Mouse (Mus musculus): ENCODE data around the gene Ifngr2. TPM values are rescaled to one million over a fixed set of nuclear protein-coding genes. Genes with fewer than 3 reads are reported as not detected.
A peak's percentile ranks its signal among the peaks of the same experiment; 100 is the strongest.
"Not testable (repeated sequence)": the region's sequence is repeated elsewhere in the genome, so short reads cannot be mapped to it uniquely, and the experiment has no call there.

Ifngr2 gene
- polyA plus RNA-seq, 1 experiment from 2014 or later, result 44.0 TPM

DNA sequence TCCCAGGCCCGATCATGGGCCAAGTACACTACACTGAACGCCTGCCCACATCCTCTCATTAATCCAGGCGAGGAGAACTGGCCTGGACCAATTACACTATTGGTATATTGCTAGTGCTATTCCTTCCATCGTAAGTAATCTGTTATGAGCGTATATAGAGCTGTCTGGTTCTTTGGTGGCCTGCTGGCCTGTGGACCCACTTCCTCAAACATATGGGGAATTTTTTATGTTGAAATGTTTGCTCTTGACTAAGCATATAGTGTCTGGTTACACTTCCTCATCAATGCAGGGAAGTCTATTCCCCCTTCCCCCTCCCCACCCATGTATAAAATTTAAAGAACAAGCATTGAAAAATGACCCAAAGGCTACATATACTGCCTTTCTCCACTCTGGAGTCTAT is 24.8 kb upstream of the Ifngr2 start:
- H3K27ac ChIP-seq (ENCODE audit: low read length), result no peak overlapping the region
- no peaks in the 10 kb centered on the region for H3K9me3 ChIP-seq (ENCODE audit: control insufficient read depth, low read depth, low read length)
- H3K9ac ChIP-seq (replicated peaks; ENCODE audit: low read depth, low read length), result no peak overlapping the region
- no peak overlapping the region for H3K4me3 ChIP-seq (ENCODE audit: low read depth, low read length)
- no peak overlapping the region for H3K4me2 ChIP-seq (replicated peaks; ENCODE audit: low read depth, low read length)
- 51% methylated on average over 5 of the region's 5 CpGs for WGBS
- no peaks in the 10 kb centered on the region for H3K36me3 ChIP-seq (ENCODE audit: control insufficient read depth, insufficient read depth, low read length)
- no peak for ATAC-seq (ENCODE audit: insufficient number of reproducible peaks, insufficient read depth, low FRiP score, low read depth)
- no peaks in the 10 kb centered on the region for H3K27me3 ChIP-seq (ENCODE audit: control insufficient read depth, insufficient read depth, low read length)
- H3K4me1 ChIP-seq (ENCODE audit: control insufficient read depth, insufficient read depth, low read length), result no peaks in the 10 kb centered on the region

DNA sequence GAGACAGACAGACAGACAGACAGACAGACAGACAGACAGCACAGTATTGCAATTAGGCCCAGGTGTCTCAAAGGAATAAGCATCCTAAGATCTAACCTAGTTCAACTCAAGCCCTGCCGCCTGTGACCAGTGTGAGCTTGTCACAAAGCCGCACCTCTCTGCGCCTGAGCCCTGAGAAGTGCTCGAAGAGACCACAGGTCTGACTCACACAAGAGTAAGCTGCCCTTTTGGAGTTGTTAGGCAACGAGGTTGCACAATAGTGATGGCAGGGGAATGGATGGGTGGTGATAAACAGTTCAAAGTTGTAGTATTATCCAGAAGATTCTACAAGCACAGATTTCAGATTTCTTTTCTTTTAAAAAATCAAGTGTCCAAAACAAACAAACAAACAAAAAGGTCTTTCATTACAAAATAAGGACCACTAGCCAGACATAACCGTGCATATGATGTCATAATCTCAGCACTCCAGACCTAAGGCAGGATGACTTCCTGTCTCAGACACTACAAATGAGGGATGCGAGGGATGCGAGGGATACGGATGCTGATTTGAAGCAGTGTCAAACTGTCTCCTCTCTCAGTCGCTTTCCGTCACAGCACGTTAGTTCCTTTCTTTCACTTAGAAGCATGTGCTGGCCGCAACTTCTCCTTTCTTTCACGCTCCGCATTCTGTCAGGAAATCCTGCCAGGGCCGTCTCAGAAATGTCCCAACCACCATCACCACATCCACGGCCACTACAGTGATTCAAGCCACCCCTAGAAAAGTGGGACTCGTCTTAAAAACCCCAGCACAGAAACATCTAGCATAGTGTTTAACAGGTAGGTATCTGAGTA is 24.2 kb upstream of the Ifngr2 start:
- no peaks in the 10 kb centered on the region for H3K9me3 ChIP-seq (ENCODE audit: control insufficient read depth, low read depth, low read length)
- no peak overlapping the region for H3K4me2 ChIP-seq (replicated peaks; ENCODE audit: low read depth, low read length)
- H3K27ac ChIP-seq (ENCODE audit: low read length), result no peak overlapping the region
- no peak overlapping the region for H3K4me3 ChIP-seq (ENCODE audit: low read depth, low read length)
- H3K9ac ChIP-seq (replicated peaks; ENCODE audit: low read depth, low read length), result no peak overlapping the region
- H3K27me3 ChIP-seq (ENCODE audit: control insufficient read depth, insufficient read depth, low read length), result no peaks in the 10 kb centered on the region
- 75% methylated on average over 18 of the region's 18 CpGs for WGBS
- no peaks in the 10 kb centered on the region for H3K4me1 ChIP-seq (ENCODE audit: control insufficient read depth, insufficient read depth, low read length)
- ATAC-seq (ENCODE audit: insufficient number of reproducible peaks, insufficient read depth, low FRiP score, low read depth), result no peak
- H3K36me3 ChIP-seq (ENCODE audit: control insufficient read depth, insufficient read depth, low read length), result no peaks in the 10 kb centered on the region

DNA sequence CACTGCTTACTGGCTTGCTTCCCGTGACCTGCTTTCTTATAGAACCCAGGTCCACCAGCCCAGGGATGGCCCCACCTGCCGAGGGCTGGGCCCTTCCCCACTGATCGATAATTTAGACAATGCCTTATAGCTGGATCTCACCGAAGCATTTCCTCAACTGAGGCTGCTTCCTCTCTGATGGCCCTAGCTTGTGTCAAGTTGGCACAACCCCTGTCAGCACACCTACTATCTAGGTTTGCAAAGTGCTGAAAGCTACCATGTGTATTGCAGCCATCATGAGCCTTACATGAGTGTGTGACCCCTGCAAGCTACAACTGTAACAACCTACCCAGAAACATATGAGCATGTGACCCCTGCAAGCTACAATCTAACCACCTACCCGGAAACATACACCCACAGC is 22.7 kb upstream of the Ifngr2 start:
- Histone ChIP-seq H3K4me2 (replicated peaks; ENCODE audit: low read depth, low read length) (no peak overlapping the region), H3K36me3 (ENCODE audit: control insufficient read depth, insufficient read depth, low read length) (no peaks in the 10 kb centered on the region), H3K4me1 (ENCODE audit: control insufficient read depth, insufficient read depth, low read length) (no peaks in the 10 kb centered on the region), H3K27me3 (ENCODE audit: control insufficient read depth, insufficient read depth, low read length) (no peaks in the 10 kb centered on the region), H3K4me3 (ENCODE audit: low read depth, low read length) (no peak overlapping the region), H3K27ac (ENCODE audit: low read length) (no peak overlapping the region), H3K9ac (replicated peaks; ENCODE audit: low read depth, low read length) (no peak overlapping the region), H3K9me3 (ENCODE audit: control insufficient read depth, low read depth, low read length) (no peaks in the 10 kb centered on the region)
- no peak for ATAC-seq (ENCODE audit: insufficient number of reproducible peaks, insufficient read depth, low FRiP score, low read depth)
- WGBS, result 87% methylated on average over 5 of the region's 5 CpGs

DNA sequence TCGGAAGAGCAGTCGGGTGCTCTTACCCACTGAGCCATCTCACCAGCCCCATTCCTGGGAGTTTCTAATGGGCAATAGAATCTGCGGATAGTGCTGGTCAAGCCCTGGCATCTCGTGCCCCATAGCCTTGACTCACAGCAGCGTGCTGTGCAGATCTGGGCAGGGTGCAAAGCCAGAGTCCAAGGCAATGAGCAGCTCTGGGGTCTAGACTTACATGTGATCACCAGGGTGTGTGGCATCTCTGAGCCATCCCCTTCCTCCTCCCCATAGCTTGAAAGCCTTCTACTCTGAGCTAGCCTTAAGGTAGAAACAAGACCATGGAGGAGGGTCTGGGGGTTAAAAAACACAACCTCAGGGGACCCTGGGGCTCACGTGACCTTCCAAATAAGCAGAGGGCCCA is 20.6 kb upstream of the Ifngr2 start:
- no peaks in the 10 kb centered on the region for H3K4me1 ChIP-seq (ENCODE audit: control insufficient read depth, insufficient read depth, low read length)
- ATAC-seq (ENCODE audit: insufficient number of reproducible peaks, insufficient read depth, low FRiP score, low read depth), result no peak
- H3K4me3 ChIP-seq (ENCODE audit: low read depth, low read length), result no peak overlapping the region
- H3K9ac ChIP-seq (replicated peaks; ENCODE audit: low read depth, low read length), result no peak overlapping the region
- 91% methylated on average over 6 of the region's 6 CpGs for WGBS
- H3K27ac ChIP-seq (ENCODE audit: low read length), result no peak overlapping the region
- no peak overlapping the region for H3K4me2 ChIP-seq (replicated peaks; ENCODE audit: low read depth, low read length)
- H3K27me3 ChIP-seq (ENCODE audit: control insufficient read depth, insufficient read depth, low read length), result no peaks in the 10 kb centered on the region
- H3K36me3 ChIP-seq (ENCODE audit: control insufficient read depth, insufficient read depth, low read length), result no peaks in the 10 kb centered on the region
- H3K9me3 ChIP-seq (ENCODE audit: control insufficient read depth, low read depth, low read length), result no peaks in the 10 kb centered on the region

DNA sequence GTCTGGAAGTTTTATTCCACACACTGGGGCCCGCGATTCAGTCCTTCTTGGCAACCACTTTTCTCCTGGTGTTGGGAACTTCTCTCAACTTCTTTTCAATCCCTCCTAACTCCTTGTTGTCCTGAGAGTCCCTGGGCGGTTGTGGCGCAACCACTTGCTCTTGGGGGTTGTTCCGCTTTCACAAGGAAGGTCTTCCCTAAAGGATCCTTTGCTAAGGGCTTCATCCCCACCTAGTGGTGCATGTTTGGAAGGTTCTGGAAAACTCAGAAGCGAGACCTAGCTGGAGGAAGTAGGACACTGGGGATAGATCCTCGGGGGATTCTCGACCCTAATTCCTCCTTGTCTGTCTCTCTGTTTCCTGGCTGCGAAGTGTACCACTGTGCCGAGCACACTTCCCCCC is 19.8 kb upstream of the Ifngr2 start:
- Histone ChIP-seq H3K9me3 (ENCODE audit: control insufficient read depth, low read depth, low read length) (no peaks in the 10 kb centered on the region), H3K27ac (ENCODE audit: low read length) (no peak overlapping the region), H3K4me2 (replicated peaks; ENCODE audit: low read depth, low read length) (no peak overlapping the region), H3K27me3 (ENCODE audit: control insufficient read depth, insufficient read depth, low read length) (no peaks in the 10 kb centered on the region), H3K4me3 (ENCODE audit: low read depth, low read length) (no peak overlapping the region), H3K36me3 (ENCODE audit: control insufficient read depth, insufficient read depth, low read length) (no peaks in the 10 kb centered on the region), H3K9ac (replicated peaks; ENCODE audit: low read depth, low read length) (no peak overlapping the region), H3K4me1 (ENCODE audit: control insufficient read depth, insufficient read depth, low read length) (no peaks in the 10 kb centered on the region)
- WGBS, result 70% methylated on average over 10 of the region's 10 CpGs
- ATAC-seq (ENCODE audit: insufficient number of reproducible peaks, insufficient read depth, low FRiP score, low read depth), result no peak

DNA sequence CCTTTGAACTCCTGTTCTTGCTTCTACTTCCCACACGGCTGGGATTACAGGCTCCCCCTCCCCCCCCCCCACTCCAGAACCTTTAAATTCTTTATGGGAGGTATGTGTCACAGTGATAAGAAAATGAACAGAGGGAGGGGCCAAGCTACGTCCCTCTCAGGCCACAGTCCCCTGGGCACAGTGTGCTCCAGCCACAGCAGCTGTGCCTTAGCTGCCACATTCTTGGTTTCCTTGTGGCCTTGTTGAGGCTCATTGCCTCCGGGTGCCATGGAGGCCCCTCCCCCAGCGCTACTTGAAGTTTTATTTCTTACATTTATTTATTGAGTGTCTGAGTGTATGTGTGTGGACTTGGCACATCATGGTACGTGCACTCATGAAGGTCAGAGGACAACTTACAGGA is 19.4 kb upstream of the Ifngr2 start:
- Histone ChIP-seq H3K4me1 (ENCODE audit: control insufficient read depth, insufficient read depth, low read length) (no peaks in the 10 kb centered on the region), H3K4me2 (replicated peaks; ENCODE audit: low read depth, low read length) (no peak overlapping the region), H3K27ac (ENCODE audit: low read length) (no peak overlapping the region), H3K4me3 (ENCODE audit: low read depth, low read length) (no peak overlapping the region), H3K36me3 (ENCODE audit: control insufficient read depth, insufficient read depth, low read length) (no peaks in the 10 kb centered on the region), H3K27me3 (ENCODE audit: control insufficient read depth, insufficient read depth, low read length) (no peaks in the 10 kb centered on the region), H3K9me3 (ENCODE audit: control insufficient read depth, low read depth, low read length) (no peaks in the 10 kb centered on the region), H3K9ac (replicated peaks; ENCODE audit: low read depth, low read length) (no peak overlapping the region)
- 0 out of 2 replicates have a peak, but pooled peaks have one; percentile 37 for ATAC-seq (ENCODE audit: insufficient number of reproducible peaks, insufficient read depth, low FRiP score, low read depth)
- WGBS, result 43% methylated on average over 5 of the region's 5 CpGs

DNA sequence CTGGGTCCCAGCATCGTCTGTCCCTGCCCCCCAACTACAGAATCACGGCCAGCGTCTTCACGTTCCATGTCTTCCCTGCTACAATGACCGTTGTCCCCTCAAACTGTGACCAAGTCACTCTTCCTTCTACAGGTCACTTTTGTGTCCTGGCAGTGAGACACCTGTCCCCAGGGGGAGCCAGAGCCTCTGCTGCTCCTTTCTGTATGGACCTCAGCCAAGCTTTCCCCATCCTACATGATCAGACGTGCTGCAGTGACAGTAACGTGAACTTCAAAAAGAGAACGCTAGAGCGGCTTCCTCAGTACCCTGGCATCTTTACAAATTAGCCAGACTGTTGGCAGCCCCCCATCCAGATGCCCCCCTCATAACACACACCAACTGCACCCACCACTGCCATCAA is 18.3 kb upstream of the Ifngr2 start:
- H3K27me3 ChIP-seq (ENCODE audit: control insufficient read depth, insufficient read depth, low read length), result no peaks in the 10 kb centered on the region
- no peaks in the 10 kb centered on the region for H3K36me3 ChIP-seq (ENCODE audit: control insufficient read depth, insufficient read depth, low read length)
- no peak overlapping the region for H3K27ac ChIP-seq (ENCODE audit: low read length)
- 81% methylated on average over 9 of the region's 9 CpGs for WGBS
- no peaks in the 10 kb centered on the region for H3K4me1 ChIP-seq (ENCODE audit: control insufficient read depth, insufficient read depth, low read length)
- H3K9me3 ChIP-seq (ENCODE audit: control insufficient read depth, low read depth, low read length), result no peaks in the 10 kb centered on the region
- no peak overlapping the region for H3K4me2 ChIP-seq (replicated peaks; ENCODE audit: low read depth, low read length)
- H3K4me3 ChIP-seq (ENCODE audit: low read depth, low read length), result no peak overlapping the region
- ATAC-seq (ENCODE audit: insufficient number of reproducible peaks, insufficient read depth, low FRiP score, low read depth), result no peak
- no peak overlapping the region for H3K9ac ChIP-seq (replicated peaks; ENCODE audit: low read depth, low read length)

DNA sequence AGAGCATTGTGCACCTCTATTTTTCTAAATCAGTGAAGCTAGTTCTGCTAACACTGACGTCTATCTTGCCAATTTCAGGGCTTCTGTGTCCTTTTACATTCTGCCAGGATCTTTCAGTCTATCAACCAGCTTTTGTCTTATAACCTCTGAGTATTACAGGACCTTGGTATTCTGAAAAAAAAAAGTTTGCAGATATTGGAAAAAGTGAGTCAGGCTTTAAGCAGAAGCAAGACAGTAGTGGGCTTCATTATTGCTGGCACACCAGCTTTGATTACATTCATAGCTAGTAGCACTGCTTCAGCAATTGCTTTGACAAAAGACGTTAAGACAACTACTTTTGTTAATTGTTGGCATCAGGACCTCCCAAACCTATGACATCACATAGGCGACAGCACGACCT is 16.0 kb upstream of the Ifngr2 start:
- not testable (repeated sequence) for H3K36me3 ChIP-seq (ENCODE audit: control insufficient read depth, insufficient read depth, low read length); H3K27me3 ChIP-seq (ENCODE audit: control insufficient read depth, insufficient read depth, low read length); ATAC-seq (ENCODE audit: insufficient number of reproducible peaks, insufficient read depth, low FRiP score, low read depth); H3K27ac ChIP-seq (ENCODE audit: low read length); H3K9me3 ChIP-seq (ENCODE audit: control insufficient read depth, low read depth, low read length); H3K9ac ChIP-seq (replicated peaks; ENCODE audit: low read depth, low read length); H3K4me3 ChIP-seq (ENCODE audit: low read depth, low read length); H3K4me2 ChIP-seq (replicated peaks; ENCODE audit: low read depth, low read length); H3K4me1 ChIP-seq (ENCODE audit: control insufficient read depth, insufficient read depth, low read length)
- 84% methylated on average over 4 of the region's 4 CpGs for WGBS

DNA sequence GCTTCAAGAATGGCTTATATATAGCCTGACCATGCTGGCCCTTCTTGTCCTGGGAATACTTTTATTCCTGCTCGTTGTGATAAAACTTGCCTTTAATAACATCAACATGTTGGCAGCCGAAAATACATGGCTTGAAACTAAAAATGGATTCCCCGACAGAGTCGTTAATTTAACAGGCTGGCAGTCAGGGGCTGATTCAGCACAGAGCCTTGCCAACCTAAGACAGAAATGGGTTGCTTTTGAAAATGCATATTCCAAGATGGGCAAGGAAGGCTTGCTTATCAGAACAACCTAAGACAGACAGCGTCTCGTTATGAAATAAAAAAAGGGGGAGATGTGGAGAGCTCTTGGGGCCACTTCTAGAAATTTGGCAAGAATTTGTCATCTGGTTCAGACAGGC is 15.0 kb upstream of the Ifngr2 start:
- H3K4me2 ChIP-seq (replicated peaks; ENCODE audit: low read depth, low read length), result no peak overlapping the region
- H3K27me3 ChIP-seq (ENCODE audit: control insufficient read depth, insufficient read depth, low read length), result no peaks in the 10 kb centered on the region
- no peaks in the 10 kb centered on the region for H3K4me1 ChIP-seq (ENCODE audit: control insufficient read depth, insufficient read depth, low read length)
- no peak overlapping the region for H3K4me3 ChIP-seq (ENCODE audit: low read depth, low read length)
- H3K9me3 ChIP-seq (ENCODE audit: control insufficient read depth, low read depth, low read length), result no peaks in the 10 kb centered on the region
- 75% methylated on average over 6 of the region's 6 CpGs for WGBS
- H3K27ac ChIP-seq (ENCODE audit: low read length), result no peak overlapping the region
- no peak overlapping the region for H3K9ac ChIP-seq (replicated peaks; ENCODE audit: low read depth, low read length)
- no peaks in the 10 kb centered on the region for H3K36me3 ChIP-seq (ENCODE audit: control insufficient read depth, insufficient read depth, low read length)
- ATAC-seq (ENCODE audit: insufficient number of reproducible peaks, insufficient read depth, low FRiP score, low read depth), result no peak

Measured in stomach, embryonic 14.5 days (tissue).